Mouse (Mus musculus): Measurements from ENCODE around the gene Emilin3.

Emilin3 gene

GRCm38 (mm10) chr2:160871310-160871709, 40.8 kb downstream of the Emilin3 start:
- DNase-seq: no peak

GRCm38 (mm10) chr2:160869446-160869845, 42.7 kb downstream of the Emilin3 start:
- no peak for DNase-seq

- DNase-seq: no peak
These were observed 46.9 kb downstream of the Emilin3 start for GRCm38 (mm10) chr2:160865266-160865665.

- no peak for DNase-seq
These were observed 48.0 kb downstream of the Emilin3 start for GRCm38 (mm10) chr2:160864112-160864511.

GRCm38 (mm10) chr2:160860363-160860762, 51.8 kb downstream of the Emilin3 start:
- DNase-seq: no peak

Measured in lung, postnatal 36 days (tissue).